Mouse (Mus musculus) cerebellum, adult 2 months (tissue): Measurements from ENCODE around the gene Fam168b.

Experiments
- CTCF ChIP-seq: fragments of 200-500 bp; IDR thresholded peaks from 2 replicates; pipeline ENCODE4 v1.5.1; 2011; ENCODE audit warnings: low read depth, mild to moderate bottlenecking, control low read depth, low read length, moderate library complexity, borderline replicate concordance; ENCODE audit not compliant: insufficient read depth
- POLR2A ChIP-seq: fragments of 200-500 bp; IDR thresholded peaks from 2 replicates; pipeline ENCODE4 v1.6.1; 2011; ENCODE audit warnings: low read length, control low read depth, borderline replicate concordance; ENCODE audit not compliant: insufficient read depth

- TF ChIP-seq POLR2A (no peak), CTCF (no peak)
Measured at GRCm38 (mm10) chr1:34865866-34866265, 23.0 kb upstream of the Fam168b start.
